Mouse (Mus musculus) gastrocnemius, postnatal 36 days (tissue): ENCODE measurements around the gene Pnrc2. TPM values are rescaled to one million over a fixed set of nuclear protein-coding genes. Genes with fewer than 3 reads are reported as not detected.

Experiments used
- DNase-seq, 2 experiments: peaks; one replicate each; pipeline ENCODE4 v3.0.0; 2022
- intact Hi-C: fragments of 180-260 bp; cut with DNase I; formaldehyde crosslinking; loops from one replicate; pipeline ENCODE4 v1.15.1; 2025
- total RNA-seq, 2 experiments: library from RNA; stranded (reverse); gene quantifications; 2 replicates each; pipeline ENCODE4 v1.2.3; 2021

The Pnrc2 gene
- total RNA-seq, 2 experiments from 2014 or later, result 25.4 to 31.2 TPM

DNA sequence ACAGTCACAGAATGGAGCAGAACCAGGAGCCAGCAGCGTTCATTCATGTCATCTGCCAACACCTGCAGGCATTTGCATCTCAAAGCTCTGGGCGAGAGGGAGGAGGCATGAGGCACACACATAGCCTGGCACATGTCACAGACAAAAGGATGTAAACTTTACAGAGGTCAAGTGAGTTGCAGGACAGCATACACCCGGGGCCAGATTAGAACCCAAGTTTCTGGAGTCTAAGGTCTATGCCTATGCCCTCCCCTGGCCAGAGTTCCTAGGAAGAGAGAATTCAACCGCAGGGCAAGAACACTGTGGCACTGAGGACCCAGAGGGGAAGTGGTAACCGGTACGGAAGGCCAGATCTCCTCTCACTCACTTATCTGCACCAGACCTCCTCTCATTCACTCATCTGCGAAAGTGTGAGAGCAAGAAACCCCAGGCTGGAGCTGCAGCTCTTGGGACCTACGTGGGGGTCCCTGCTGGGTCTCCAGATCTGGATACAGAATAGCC is 21.5 kb upstream of the Pnrc2 start, which contains the start of gene Cnr2:
Gene Cnr2, plus strand, starts transcription at position 324 of the 501 bp plus-strand sequence.
- DNase-seq, result no peak
- intact Hi-C loops, result no loop called here

- intact Hi-C loops, result no loop called here
- no peak for DNase-seq
Observed at GRCm38 (mm10) chr4:135892884-135893283, 19.2 kb upstream of the Pnrc2 start.

DNA sequence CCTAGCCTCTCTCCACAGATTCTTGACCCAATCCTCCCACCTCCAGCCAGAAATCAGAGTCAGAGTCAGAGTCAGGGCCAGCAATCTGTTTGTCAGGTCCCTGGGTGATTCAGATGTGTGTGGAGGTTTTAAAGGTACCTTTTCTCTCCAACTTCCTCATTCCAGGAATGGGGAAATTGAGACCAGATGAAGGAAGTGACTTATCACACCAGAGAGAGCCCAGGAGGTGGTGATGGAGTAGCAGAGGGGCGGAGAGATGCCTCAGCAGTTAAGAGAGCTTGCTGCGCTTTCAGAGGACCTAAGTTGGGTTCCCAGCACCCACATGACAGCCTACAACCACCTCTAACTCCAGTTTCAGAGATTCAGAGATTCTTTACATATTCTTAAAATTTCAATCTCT is 17.9 kb upstream of the Pnrc2 start:
- DNase-seq, result no peak
- intact Hi-C loops, result no loop called here

- DNase-seq, result peak; percentile 53 to 70
- intact Hi-C loops, result loop anchor here (5.0 kb wide), 1 partner anchor 42 kb away; no protein-coding TSS in a partner anchor
Observed at GRCm38 (mm10) chr4:135889884-135890283, 16.2 kb upstream of the Pnrc2 start.

DNA sequence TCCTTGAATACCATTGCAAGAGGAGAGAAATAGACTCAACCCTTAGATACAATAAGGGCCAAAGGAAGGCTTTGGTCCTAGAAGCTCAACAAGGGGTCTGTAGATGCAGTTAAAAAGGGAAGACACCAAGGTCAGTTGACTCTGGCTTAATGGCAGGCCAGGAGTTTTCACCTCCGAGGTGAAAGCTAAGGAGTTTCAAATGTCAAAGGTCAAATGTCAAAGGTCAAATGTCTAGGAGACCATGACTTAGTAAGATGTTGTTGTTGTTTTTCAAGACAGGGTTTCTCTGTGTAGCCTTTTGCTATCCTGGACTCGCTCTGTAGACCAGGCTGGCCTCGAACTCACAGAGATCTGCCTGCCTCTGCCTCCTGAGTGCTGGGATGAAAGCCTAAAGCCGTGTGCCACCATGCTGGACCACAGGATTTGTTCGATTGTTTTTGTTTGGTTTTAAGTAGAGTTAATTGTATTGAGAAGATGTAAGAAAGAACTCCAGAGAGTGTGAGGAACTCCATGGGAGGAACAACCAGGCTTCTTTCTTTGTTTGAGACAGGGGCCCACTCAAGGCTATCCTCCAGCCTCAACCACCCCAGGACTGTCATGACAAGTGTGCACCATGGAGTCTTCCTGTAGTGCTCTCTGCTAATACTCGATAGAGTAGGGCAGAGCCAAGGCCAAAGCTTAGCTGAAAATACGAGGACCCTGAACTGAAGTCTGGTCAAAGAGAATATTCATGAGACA is 15.7 kb upstream of the Pnrc2 start:
- DNase-seq, result peak in 1 of 2 experiments; percentile 1
- intact Hi-C loops, result loop anchor here (5.0 kb wide), 1 partner anchor 43 kb away; no protein-coding TSS in a partner anchor

DNA sequence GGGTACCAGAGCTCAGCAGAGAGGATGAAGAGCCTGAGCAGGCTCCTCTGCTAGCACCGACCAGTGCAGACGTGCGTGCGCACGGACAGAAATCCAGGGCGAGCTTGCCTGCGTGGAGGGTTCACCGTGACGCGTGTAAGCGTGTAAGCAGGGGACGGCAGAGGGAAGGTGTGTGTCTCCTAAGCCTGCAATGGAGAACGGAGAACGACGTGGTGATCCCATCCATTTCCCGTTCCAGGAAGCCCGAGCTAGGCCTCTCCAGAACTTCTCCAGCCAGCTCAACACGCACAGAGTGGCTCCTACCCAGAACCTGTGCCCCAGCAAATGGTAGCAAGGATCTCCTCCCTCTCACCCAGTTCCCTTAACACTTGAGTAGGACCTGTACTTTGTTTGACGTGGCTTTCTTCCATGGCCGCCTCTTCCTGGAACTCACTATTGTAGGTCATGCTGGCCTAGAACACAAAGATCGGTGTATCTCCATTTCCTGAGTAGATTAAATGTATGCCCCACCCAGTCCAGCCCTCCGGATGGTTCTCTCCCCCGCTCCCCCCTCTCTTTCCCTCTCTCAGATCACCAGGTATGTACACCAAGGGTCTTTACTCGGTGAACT is 14.9 kb upstream of the Pnrc2 start:
- intact Hi-C loops, result loop anchor here (5.0 kb wide), 1 partner anchor 44 kb away; no protein-coding TSS in a partner anchor

GRCm38 (mm10) chr4:135886184-135886583 is 12.5 kb upstream of the Pnrc2 start:
- intact Hi-C loops, result loop anchor here (5.0 kb wide), 1 partner anchor 46 kb away; no protein-coding TSS in a partner anchor
- DNase-seq, result no peak

More for the DNA sequence above, 14.9 kb upstream of the Pnrc2 start:
- DNase-seq, result no peak

GRCm38 (mm10) chr4:135885676-135886075 is 12.0 kb upstream of the Pnrc2 start:
- intact Hi-C loops, result loop anchor here (5.0 kb wide), 1 partner anchor 47 kb away; no protein-coding TSS in a partner anchor

DNA sequence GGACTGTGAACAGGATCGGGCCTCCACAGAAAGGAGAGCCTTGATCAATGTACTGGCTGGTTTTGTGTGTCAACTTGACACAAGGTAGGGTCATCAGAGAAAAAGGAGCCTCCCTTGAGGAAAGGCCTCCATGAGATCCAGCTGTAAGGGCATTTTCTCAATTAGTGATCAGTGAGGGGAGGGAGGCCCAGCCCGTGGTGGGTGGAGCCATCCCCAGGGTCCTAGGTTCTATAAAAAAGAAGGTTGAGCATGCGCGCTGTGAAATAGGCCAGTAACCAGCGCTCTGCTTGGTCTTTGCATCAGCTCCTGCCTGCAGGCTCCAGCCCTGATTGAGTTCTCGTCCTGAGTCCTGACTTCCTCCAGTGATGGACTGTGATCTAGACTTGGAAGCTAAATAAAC is 10.9 kb upstream of the Pnrc2 start:
- DNase-seq, result no peak
- intact Hi-C loops, result no loop called here

More at GRCm38 (mm10) chr4:135885676-135886075, 12.0 kb upstream of the Pnrc2 start:
- no peak for DNase-seq

DNA sequence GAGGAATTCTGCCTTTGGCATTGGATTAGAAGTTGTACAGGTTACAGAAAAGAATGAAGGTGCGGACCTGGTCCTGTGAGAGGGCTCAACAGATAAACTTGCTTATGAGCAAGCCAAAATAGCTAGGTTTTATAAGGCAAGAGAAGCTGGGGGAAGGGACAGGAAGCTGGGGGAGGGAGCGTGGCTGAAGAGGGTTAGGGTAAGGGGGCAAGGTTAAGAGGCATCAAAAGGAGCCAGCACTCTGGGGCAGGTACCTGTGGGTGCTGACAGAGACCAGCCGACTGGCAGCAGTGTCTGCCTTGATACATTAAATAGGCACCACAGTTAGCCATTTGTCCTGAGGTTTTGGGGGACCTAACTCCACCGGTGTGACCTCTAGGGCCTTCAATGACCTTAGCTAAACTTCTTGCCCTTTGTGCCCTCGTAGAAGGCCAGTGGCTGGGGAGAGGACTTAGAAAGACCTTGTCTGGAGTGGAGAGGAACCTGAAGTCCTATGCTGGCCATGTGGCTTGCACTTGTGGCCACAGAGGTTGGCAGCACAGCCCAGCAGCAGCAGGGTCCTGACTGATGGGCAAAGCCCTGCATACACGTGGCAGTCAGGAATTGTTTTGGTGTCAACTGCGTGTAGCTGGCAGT is 10.3 kb upstream of the Pnrc2 start:
- intact Hi-C loops, result no loop called here
- no peak for DNase-seq

DNA sequence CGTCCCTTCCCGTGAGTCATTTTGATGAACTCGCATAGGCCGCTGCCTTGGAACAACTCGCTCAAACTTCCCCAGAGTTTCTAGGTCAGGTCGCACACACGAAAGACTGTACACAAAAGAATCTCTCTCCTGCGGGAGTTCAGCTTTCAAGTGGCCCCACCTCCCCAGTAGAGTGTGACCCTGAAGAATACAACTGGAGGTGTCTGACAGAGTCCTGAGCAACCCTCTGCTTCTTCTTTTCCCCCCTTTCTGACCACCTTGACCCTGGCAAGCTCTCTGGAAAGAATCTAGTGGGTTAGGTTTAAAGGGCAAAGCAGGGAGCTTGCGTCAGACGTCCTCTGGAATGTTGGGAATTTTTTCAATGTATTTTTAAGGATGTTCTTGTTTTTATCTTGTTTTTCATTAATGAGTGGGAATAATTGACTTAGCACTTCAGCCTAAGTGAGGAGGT is 9.8 kb upstream of the Pnrc2 start:
- no peak for DNase-seq
- intact Hi-C loops, result no loop called here

DNA sequence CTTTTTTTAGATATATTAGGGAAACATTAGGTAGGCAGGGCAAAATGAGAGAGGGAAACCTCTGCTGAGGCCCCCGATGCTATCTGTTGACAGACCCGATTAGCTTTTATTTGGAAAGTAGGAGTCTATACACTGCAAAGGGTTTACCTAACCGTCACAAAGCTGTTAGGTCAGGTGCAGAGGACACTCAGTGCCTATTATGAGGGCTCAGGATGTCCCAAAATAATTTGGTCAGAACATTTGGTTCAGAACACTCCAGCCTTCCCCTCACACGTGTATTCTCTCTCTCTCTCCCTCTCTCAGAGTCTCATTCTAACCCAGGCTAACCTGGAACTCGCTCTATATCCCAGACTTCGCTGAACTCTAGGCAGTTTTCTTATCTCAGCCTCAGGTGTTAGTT is 8.4 kb upstream of the Pnrc2 start:
- intact Hi-C loops, result no loop called here
- no peak for DNase-seq

DNA sequence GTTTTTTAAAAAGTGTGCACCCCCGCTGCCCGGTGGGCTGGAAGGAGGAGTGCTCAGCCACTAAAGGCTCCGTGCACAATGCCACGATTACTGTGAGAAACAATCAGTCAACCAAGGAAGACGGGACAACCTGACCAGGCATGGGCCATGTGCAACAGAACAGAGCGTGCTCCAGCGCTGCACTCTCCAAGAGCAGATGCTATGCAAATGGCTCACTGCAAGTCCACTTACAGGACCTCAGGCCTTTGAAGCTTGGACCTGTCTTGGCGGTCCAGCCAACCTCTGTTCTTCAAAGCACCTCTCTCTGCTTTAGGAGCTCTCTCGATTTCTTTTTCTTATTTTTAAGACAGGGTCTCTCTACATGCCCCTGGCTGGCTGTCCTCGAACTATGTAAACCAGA is 6.9 kb upstream of the Pnrc2 start:
- no peak for DNase-seq
- intact Hi-C loops, result no loop called here

DNA sequence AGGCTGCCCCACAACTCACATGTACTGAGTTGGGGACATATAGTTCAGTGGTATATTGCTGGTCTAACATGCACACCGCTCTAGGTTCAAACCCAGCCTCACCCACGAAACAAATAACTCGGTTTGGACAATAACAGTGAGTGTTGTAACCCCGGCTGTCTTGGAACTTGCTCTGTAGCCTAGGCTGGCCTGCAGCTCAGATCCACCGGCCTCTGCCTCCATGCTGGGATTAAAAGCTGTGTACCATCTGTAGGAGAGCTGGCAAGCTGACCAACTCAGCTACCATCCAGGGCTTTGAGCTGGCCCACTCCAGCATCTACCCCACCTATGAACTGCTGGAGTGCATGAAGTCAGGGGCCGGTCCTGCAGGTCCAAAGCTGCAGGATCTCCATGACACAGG is 6.4 kb upstream of the Pnrc2 start:
- DNase-seq, result no peak
- intact Hi-C loops, result no loop called here

DNA sequence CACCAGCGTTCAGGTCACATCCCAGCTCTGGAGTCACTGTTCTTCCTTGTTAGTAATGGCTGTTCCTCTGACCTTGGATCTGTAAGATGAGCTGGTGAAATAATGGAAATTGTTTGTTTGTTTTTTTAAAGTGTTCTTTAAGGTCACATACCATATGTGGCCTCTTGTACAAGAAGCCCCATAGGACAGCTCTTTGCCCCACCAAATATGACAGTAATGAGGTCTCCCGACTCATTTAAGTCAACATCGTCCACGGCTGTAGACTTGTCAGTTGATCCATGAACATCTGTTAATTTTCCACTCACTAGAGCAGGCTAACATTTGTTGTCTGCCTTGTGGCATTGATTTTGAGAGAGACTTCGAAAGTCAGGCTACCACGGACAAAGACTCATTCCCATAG is 5.4 kb upstream of the Pnrc2 start:
- intact Hi-C loops, result no loop called here
- no peak for DNase-seq

GRCm38 (mm10) chr4:135877742-135878141 is 4.1 kb upstream of the Pnrc2 start:
- no peak for DNase-seq
- intact Hi-C loops, result loop anchor here (1.0 kb wide), 1 partner anchor 76 kb away; no protein-coding TSS in a partner anchor

- peak; percentile 55 to 64 for DNase-seq
- intact Hi-C loops, result loop anchor here (1.0 kb wide), 1 partner anchor 75 kb away; no protein-coding TSS in a partner anchor
Observed at GRCm38 (mm10) chr4:135876583-135877020, 3.0 kb upstream of the Pnrc2 start.

DNA sequence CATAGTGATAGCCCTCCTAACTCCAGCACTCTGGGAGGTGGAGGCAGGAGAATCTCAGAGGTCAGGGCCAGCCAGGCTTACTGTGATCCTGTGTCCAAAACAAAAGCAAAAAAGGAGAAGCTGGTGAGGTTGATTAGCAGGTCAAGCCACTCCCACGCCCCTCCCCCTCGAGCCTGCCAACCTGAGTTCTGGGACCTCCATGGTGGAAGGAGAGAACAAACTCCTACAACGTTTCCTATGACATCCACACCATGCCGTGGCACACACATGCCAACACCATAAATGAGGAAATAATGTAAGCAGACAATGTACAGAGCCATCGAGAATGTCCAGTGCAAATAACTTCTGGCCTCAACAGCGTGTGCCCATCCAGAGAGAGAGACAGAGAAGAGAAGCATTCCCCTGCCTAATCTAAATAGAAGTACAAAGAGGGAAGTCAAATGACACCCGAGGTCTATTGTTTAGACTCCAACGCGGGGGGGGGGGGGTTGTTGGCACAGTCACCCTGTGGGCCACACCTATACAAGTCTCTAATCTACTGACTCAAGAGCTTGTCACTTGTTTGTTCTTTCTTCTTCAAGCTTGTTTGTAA is 2.4 kb upstream of the Pnrc2 start:
- intact Hi-C loops, result no loop called here
- peak; percentile 27 to 49 for DNase-seq

- intact Hi-C loops, result no loop called here
- no peak for DNase-seq
Observed at GRCm38 (mm10) chr4:135875546-135875945, 1.9 kb upstream of the Pnrc2 start.
